Mouse (Mus musculus) brown adipose tissue, adult 24 weeks (tissue): ENCODE data around the gene Kcne1. TPM values are rescaled to one million over a fixed set of nuclear protein-coding genes. Genes with fewer than 3 reads are reported as not detected.

ENCODE experiments used
- H3K27ac ChIP-seq: fragments of 200-500 bp; replicated peaks from 2 replicates; pipeline ENCODE4 v1.5.1; 2012; ENCODE audit warnings: low read depth, mild to moderate bottlenecking, low read length
- H3K4me1 ChIP-seq: fragments of 200-500 bp; 2 replicates; pipeline ENCODE4 v1.6.1; 2012; ENCODE audit warnings: low read length, mixed read lengths; ENCODE audit not compliant: control insufficient read depth, insufficient read depth, insufficient read length
- H3K4me3 ChIP-seq: fragments of 200-500 bp; 2 replicates; pipeline ENCODE4 v1.5.1; 2012; ENCODE audit warnings: low read depth, mild to moderate bottlenecking, low read length, moderate library complexity; ENCODE audit not compliant: insufficient read depth
- polyA plus RNA-seq: library from polyadenylated mRNA; stranded (reverse); fragments of >200 nt; gene quantifications from 2 replicates; pipeline ENCODE4 v1.2.4, GENCODE M21; 2012; ENCODE audit not compliant: missing spikeins, insufficient read depth, insufficient read length

The Kcne1 gene
- polyA plus RNA-seq, 1 experiment, result not detected

DNA sequence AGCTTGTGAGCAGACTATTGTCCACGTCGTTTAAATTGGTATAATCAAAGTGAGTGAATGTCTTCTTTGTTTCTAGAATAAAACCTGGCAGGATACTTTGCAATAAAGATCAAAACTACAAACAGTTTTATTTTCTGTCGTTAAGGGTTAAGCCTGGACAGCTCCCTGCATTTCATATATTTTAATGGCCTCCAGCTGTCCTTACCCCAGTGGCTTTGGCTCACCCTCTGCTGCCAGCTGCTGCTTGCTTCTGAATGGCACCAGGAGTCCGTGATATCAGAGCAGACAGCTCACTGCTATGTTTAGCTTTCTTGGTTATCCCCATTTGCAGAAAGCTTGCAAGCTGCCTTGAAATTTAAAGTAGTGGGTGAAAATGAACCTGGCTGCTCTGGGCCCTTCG is 57.3 kb downstream of the Kcne1 start:
- Histone ChIP-seq H3K4me1 (peaks cover 11% of the 10 kb centered on the region), H3K27ac (0 out of 2 replicates have a peak overlapping the region, but pooled peaks have one; percentile 66), H3K4me3 (peak overlapping the region; percentile 84)

DNA sequence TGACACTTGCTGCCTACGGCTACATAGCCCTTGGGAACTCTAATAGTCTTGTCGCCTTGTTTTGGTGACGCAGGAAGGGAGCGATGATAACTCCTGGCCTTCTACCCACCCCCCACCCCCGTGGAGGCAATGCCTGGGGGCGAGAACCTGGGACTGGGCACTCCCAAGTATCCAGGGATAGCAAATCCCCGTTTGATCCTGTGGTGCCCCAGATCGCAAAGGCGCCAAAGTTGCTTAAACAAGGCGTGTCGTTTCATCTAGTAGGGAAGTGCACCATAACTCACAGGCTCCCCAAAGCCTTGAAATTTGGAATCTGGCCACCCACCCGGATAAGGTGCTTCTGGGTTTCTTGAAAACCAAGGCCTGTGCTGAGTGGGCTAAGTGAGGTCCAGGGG is 57.9 kb downstream of the Kcne1 start:
- Histone ChIP-seq H3K4me3 (peak overlapping the region; percentile 84), H3K4me1 (peaks cover 11% of the 10 kb centered on the region), H3K27ac (peak overlapping the region; percentile 66)

DNA sequence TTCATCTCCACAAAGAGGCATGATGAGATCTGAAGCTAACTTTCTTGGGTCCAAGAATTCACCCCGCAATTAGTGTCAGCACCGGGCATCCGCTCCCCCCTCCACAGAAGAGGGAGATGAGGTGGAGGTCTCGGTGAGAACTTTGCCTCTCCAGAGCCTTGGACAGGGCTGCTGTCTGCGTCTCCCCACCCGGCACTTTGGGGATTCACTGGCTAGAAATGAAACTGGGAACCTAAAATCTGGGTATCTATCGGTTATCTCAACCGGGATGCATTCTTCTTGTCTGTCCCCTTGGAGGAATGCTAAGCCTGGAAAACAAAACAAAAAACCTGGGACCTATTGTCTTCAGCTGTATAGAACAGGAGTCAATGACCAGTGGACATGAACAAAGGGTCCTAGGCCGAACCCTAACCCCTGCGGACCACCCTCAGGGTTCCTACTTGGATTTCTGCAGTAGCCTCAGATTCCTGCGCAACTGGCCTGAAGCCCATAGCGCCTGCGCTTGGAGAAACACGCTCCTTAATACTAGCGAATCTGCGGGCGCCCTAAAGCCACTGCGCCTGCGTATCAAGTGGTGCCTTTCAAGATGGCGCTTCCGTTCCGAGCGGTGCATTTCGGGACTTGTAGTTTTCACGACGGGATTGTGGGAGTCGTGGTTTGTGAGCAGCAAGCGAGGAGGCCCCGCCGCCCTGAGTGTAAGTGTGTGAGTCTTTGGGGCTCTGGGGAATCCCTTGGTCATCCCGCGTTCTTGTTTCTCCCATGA is 58.4 kb downstream of the Kcne1 start, which contains the start of gene Smim11:
Gene Smim11 (plus strand): TSS at position 638 of the 763 bp plus-strand sequence.
- peak within 1 kb of the TSS; percentile 66 for H3K27ac ChIP-seq
- peak within 1 kb of the TSS; percentile 84 for H3K4me3 ChIP-seq
- peaks cover 11% of the 10 kb centered on the region for H3K4me1 ChIP-seq

Other genes with a start within 250 kb of the Kcne1 start
- not detected in 2 replicates for gene Kcne2, start 67.1 kb downstream of the Kcne1 start, polyA plus RNA-seq
- gene Smim11, start 58.2 kb downstream of the Kcne1 start, polyA plus RNA-seq, result 111 and 158 TPM in 2 replicates
- gene Fam243, start 38.0 kb downstream of the Kcne1 start, polyA plus RNA-seq, result not detected in 2 replicates
- 22.2 and 44.4 TPM in 2 replicates for gene Rcan1, start 111.4 kb upstream of the Kcne1 start, polyA plus RNA-seq
- not detected in 2 replicates for gene Clic6, start 126.3 kb upstream of the Kcne1 start, polyA plus RNA-seq